25 mouse cellular contexts compared by ENCODE assay signal in the genomic region with DNA sequence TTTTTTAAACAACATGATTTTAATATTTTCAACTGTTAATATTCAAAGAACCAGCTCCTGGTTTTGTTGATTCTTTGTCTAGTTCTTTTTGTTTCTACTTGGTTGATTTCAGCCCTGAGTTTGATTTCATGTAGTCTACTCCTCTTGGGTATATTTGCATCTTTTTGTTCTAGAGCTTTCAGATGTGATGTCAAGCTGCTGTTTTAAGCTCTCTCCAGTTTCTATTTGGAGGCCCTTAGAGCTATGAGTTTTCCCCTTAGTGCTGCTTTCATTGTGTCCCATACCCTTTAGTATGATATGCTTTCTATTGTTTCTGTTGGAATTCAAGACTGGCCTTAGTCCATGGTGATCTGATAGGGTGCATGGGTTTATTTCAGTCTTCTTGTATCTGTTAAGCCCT. TPM values are rescaled to one million over a fixed set of nuclear protein-coding genes. Genes with fewer than 3 reads are reported as not detected.
"Had no signal": no experiment of that assay in that cellular context is flagged by ENCODE, and none has a peak within 500 bp of the region (broad histone marks: within the 10 kb centered on the region; RNA-seq: fewer than 3 reads in every experiment).

No protein-coding gene starts in this region.

- H3K9ac ChIP-seq: neural tube, embryonic 13.5 days; neural tube, embryonic 15.5 days; stomach, embryonic 15.5 days had no signal

- DNase-seq: retina, postnatal 1 day; right cerebral cortex, adult 18-20 months; right cerebral cortex, postnatal 14 days; right cerebral cortex, postnatal 25 days; right cerebral cortex, postnatal 4 days; spleen, adult 18-20 months; thymus, adult 18-20 months; thymus, adult 2 months; thymus, postnatal 14 days; thymus, postnatal 25 days; thymus, postnatal 36 days; thymus, postnatal 4 days had no signal

- H3K9me3 ChIP-seq: neural tube, embryonic 13.5 days; neural tube, embryonic 15.5 days; stomach, embryonic 15.5 days had no signal

- H3K36me3 ChIP-seq: neural tube, embryonic 13.5 days; neural tube, embryonic 15.5 days; stomach, embryonic 15.5 days had no signal

- H3K4me3 ChIP-seq: neural tube, embryonic 13.5 days; neural tube, embryonic 15.5 days; stomach, embryonic 15.5 days had no signal

- H3K27ac ChIP-seq: neural tube, embryonic 13.5 days; neural tube, embryonic 15.5 days; stomach, embryonic 15.5 days; stomach, postnatal 0 days had no signal

- H3K27me3 ChIP-seq: neural tube, embryonic 13.5 days; neural tube, embryonic 15.5 days; stomach, embryonic 15.5 days had no signal

- H3K4me1 ChIP-seq: neural tube, embryonic 13.5 days; neural tube, embryonic 15.5 days; stomach, embryonic 15.5 days had no signal

- H3K4me2 ChIP-seq: neural tube, embryonic 13.5 days; neural tube, embryonic 15.5 days; stomach, embryonic 15.5 days had no signal

RNA-seq across cellular contexts. Expression of a gene that starts 4.3 kb away (rescaled TPM):
- total RNA-seq: neutrophil, adult 5-6 weeks had no signal
- polyA plus RNA-seq: neural tube, embryonic 13.5 days; neural tube, embryonic 14.5 days; neural tube, embryonic 15.5 days; small intestine, adult 2 months; spleen, adult 2 months; stomach, embryonic 14.5 days; stomach, embryonic 15.5 days; stomach, embryonic 16.5 days; stomach, postnatal 0 days; testis, adult 2 months; thymus, adult 2 months; thymus, postnatal 0 days; urinary bladder, adult 2 months had no signal

RNA-seq across cellular contexts. Expression of a gene that starts 6.1 kb away (rescaled TPM):
- total RNA-seq: neutrophil, adult 5-6 weeks had no signal
- polyA plus RNA-seq: neural tube, embryonic 13.5 days; neural tube, embryonic 14.5 days; neural tube, embryonic 15.5 days; small intestine, adult 2 months; spleen, adult 2 months; stomach, embryonic 14.5 days; stomach, embryonic 15.5 days; stomach, embryonic 16.5 days; stomach, postnatal 0 days; testis, adult 2 months; thymus, adult 2 months; thymus, postnatal 0 days; urinary bladder, adult 2 months had no signal

RNA-seq across cellular contexts. Expression of a gene that starts 18.0 kb away (rescaled TPM):
- total RNA-seq: neutrophil, adult 5-6 weeks had no signal
- polyA plus RNA-seq: neural tube, embryonic 13.5 days; neural tube, embryonic 14.5 days; neural tube, embryonic 15.5 days; small intestine, adult 2 months; spleen, adult 2 months; stomach, embryonic 14.5 days; stomach, embryonic 15.5 days; stomach, embryonic 16.5 days; stomach, postnatal 0 days; testis, adult 2 months; thymus, adult 2 months; thymus, postnatal 0 days; urinary bladder, adult 2 months had no signal

RNA-seq across cellular contexts. Expression of a gene that starts 31.6 kb away (rescaled TPM):
- total RNA-seq: neutrophil, adult 5-6 weeks had no signal
- polyA plus RNA-seq: neural tube, embryonic 13.5 days; neural tube, embryonic 14.5 days; neural tube, embryonic 15.5 days; small intestine, adult 2 months; spleen, adult 2 months; stomach, embryonic 14.5 days; stomach, embryonic 15.5 days; stomach, embryonic 16.5 days; stomach, postnatal 0 days; testis, adult 2 months; thymus, adult 2 months; thymus, postnatal 0 days; urinary bladder, adult 2 months had no signal

RNA-seq across cellular contexts. Expression of a gene that starts 38.1 kb away (rescaled TPM):
- total RNA-seq: neutrophil, adult 5-6 weeks had no signal
- polyA plus RNA-seq: neural tube, embryonic 13.5 days; neural tube, embryonic 14.5 days; neural tube, embryonic 15.5 days; small intestine, adult 2 months; spleen, adult 2 months; stomach, embryonic 14.5 days; stomach, embryonic 15.5 days; stomach, embryonic 16.5 days; stomach, postnatal 0 days; testis, adult 2 months; thymus, adult 2 months; thymus, postnatal 0 days; urinary bladder, adult 2 months had no signal
